7 mouse cellular contexts compared by ENCODE assay signal in genomic region chr6:30547656-30548306, GRCm38 (mm10). TPM values are rescaled to one million over a fixed set of nuclear protein-coding genes. Genes with fewer than 3 reads are reported as not detected.
DNase-seq lines count a peak whose midpoint lies in the region; ATAC-seq and TF ChIP-seq lines count a peak whose summit lies in the region.

No protein-coding gene starts in this region.

- H3K27me3 ChIP-seq in ES-Bruce4 (ENCODE audit: control insufficient read depth, insufficient read depth, low read length, poor library complexity, severe bottlenecking) = no peaks in the 10 kb centered on the region
- H3K27me3 ChIP-seq in intestine, embryonic 14.5 days (replicated peaks; ENCODE audit: control insufficient read depth, insufficient read depth, low read length) = no peaks in the 10 kb centered on the region
- no peaks in the 10 kb centered on the region for H3K27me3 ChIP-seq in midbrain, embryonic 10.5 days (ENCODE audit: low read depth, poor library complexity, severe bottlenecking)

- no peaks in the 10 kb centered on the region for H3K4me1 ChIP-seq in ES-Bruce4 (ENCODE audit: control insufficient read depth, insufficient read depth, low read length)
- peaks cover 43% of the 10 kb centered on the region for H3K4me1 ChIP-seq in intestine, embryonic 14.5 days (replicated peaks; ENCODE audit: control insufficient read depth, insufficient read depth, low read length)
- peaks cover 92% of the 10 kb centered on the region for H3K4me1 ChIP-seq in midbrain, embryonic 10.5 days

- peak; percentile 38 for DNase-seq in adrenal gland, postnatal 25 days
- peak; percentile 36 for DNase-seq in gastrocnemius, postnatal 10 days
- DNase-seq in intestine, embryonic 14.5 days (ENCODE audit: low spot score) = no peak
- DNase-seq in midbrain, embryonic 10.5 days (ENCODE audit: low spot score) = no peak
- DNase-seq in right cerebral cortex, postnatal 14 days = no peak
- DNase-seq in thymus, postnatal 36 days = no peak

- ATAC-seq in intestine, embryonic 14.5 days (replicated peaks; ENCODE audit: low FRiP score, low TSS enrichment, low read depth) = no peak

- TF ChIP-seq POLR2A in ES-Bruce4 (IDR thresholded peaks at IDR 0.05; ENCODE audit: insufficient read depth, low read length) = no peak

- H3K36me3 ChIP-seq in ES-Bruce4 (ENCODE audit: control insufficient read depth, insufficient read depth, low read length, poor library complexity, severe bottlenecking) = no peaks in the 10 kb centered on the region
- no peaks in the 10 kb centered on the region for H3K36me3 ChIP-seq in intestine, embryonic 14.5 days (ENCODE audit: control insufficient read depth, insufficient read depth, low read length)
- H3K36me3 ChIP-seq in midbrain, embryonic 10.5 days = no peaks in the 10 kb centered on the region

- TF ChIP-seq CTCF in ES-Bruce4 (IDR thresholded peaks at IDR 0.05; ENCODE audit: low read depth, low read length) = no peak

- no peaks in the 10 kb centered on the region for H3K9me3 ChIP-seq in ES-Bruce4 (replicated peaks; ENCODE audit: control insufficient read depth, insufficient read depth, low read length, poor library complexity, severe bottlenecking)
- no peaks in the 10 kb centered on the region for H3K9me3 ChIP-seq in intestine, embryonic 14.5 days (ENCODE audit: control insufficient read depth, low read length)
- H3K9me3 ChIP-seq in midbrain, embryonic 10.5 days (replicated peaks) = 0 out of 2 replicates have a peak, but pooled peaks cover 4% of the 10 kb centered on the region

- H3K27ac ChIP-seq in ES-Bruce4 (ENCODE audit: insufficient read depth, low read length) = no peak overlapping the region
- H3K27ac ChIP-seq in intestine, embryonic 14.5 days (ENCODE audit: low read depth) = peak overlapping the region; percentile 62
- H3K27ac ChIP-seq in midbrain, embryonic 10.5 days (replicated peaks) = peak overlapping the region; percentile 92

- TF ChIP-seq EP300 in ES-Bruce4 (IDR thresholded peaks at IDR 0.05; ENCODE audit: insufficient read depth, low read depth, low read length) = no peak

- 46% methylated on average over 9 of the region's 9 CpGs for WGBS in intestine, embryonic 14.5 days
- WGBS in midbrain, embryonic 10.5 days = 17% methylated on average over 9 of the region's 9 CpGs

- 0 out of 2 replicates have a peak overlapping the region, but pooled peaks have one; percentile 54 for H3K4me2 ChIP-seq in intestine, embryonic 14.5 days (ENCODE audit: low read length)

- peak overlapping the region; percentile 82; the same call in 1 of the 2 replicates for H3K9ac ChIP-seq in ES-Bruce4 (ENCODE audit: low read depth, poor library complexity, severe bottlenecking)
- no peak overlapping the region for H3K9ac ChIP-seq in intestine, embryonic 14.5 days (ENCODE audit: low read length)

- no peak overlapping the region for H3K4me3 ChIP-seq in ES-Bruce4 (ENCODE audit: low read depth, low read length)
- H3K4me3 ChIP-seq in intestine, embryonic 14.5 days (ENCODE audit: low read depth, low read length) = no peak overlapping the region
- H3K4me3 ChIP-seq in midbrain, embryonic 10.5 days = 0 out of 2 replicates have a peak overlapping the region, but pooled peaks have one; percentile 42

RNA-seq across cellular contexts. Expression of gene Cpa2, which starts 6.4 kb away (rescaled TPM):
- 1.5 TPM in 1 of 2 replicates, not detected in the other for polyA plus RNA-seq in ES-Bruce4 (2011; ENCODE audit: insufficient read depth, insufficient read length, low read depth, missing spikeins)
- 0.52 and 0.90 TPM in 2 replicates for total RNA-seq in adrenal gland, postnatal 25 days (2021)
- 1 to 10 TPM; 1.2 to 1.6 TPM for total RNA-seq in gastrocnemius, postnatal 10 days (2021)
- polyA plus RNA-seq in intestine, embryonic 14.5 days (2014; fragmentation: Nextera tagmentation; extraction: Ambion mirVana) = 1.8 and 206 TPM in 2 replicates
- polyA plus RNA-seq in midbrain, embryonic 10.5 days (2016; fragmentation: Nextera tagmentation; extraction: Ambion mirVana) = 22.0 and 22.8 TPM in 2 replicates

RNA-seq across cellular contexts. Expression of gene Cpa4, which starts 20.4 kb away (rescaled TPM):
- polyA plus RNA-seq in ES-Bruce4 (2011; ENCODE audit: insufficient read depth, insufficient read length, low read depth, missing spikeins) = not detected in 2 replicates
- total RNA-seq in adrenal gland, postnatal 25 days (2021) = 1.2 and 1.7 TPM in 2 replicates
- 1 to 10 TPM in 1 of 2 experiments, under 1 TPM in 1; 0.80 to 1.2 TPM for total RNA-seq in gastrocnemius, postnatal 10 days (2021)
- polyA plus RNA-seq in intestine, embryonic 14.5 days (2014; fragmentation: Nextera tagmentation; extraction: Ambion mirVana) = 0.73 and 0.93 TPM in 2 replicates
- polyA plus RNA-seq in midbrain, embryonic 10.5 days (2016; fragmentation: Nextera tagmentation; extraction: Ambion mirVana) = 1.3 and 2.3 TPM in 2 replicates

RNA-seq across cellular contexts. Expression of gene Ssmem1, which starts 38.1 kb away (rescaled TPM):
- not detected in 2 replicates for polyA plus RNA-seq in ES-Bruce4 (2011; ENCODE audit: insufficient read depth, insufficient read length, low read depth, missing spikeins)
- 0.55 TPM in 1 of 2 replicates, not detected in the other for total RNA-seq in adrenal gland, postnatal 25 days (2021)
- total RNA-seq in gastrocnemius, postnatal 10 days (2021) = under 1 TPM; 0.21 to 0.56 TPM
- not detected in 2 replicates for polyA plus RNA-seq in intestine, embryonic 14.5 days (2014; fragmentation: Nextera tagmentation; extraction: Ambion mirVana)
- 0.22 and 0.36 TPM in 2 replicates for polyA plus RNA-seq in midbrain, embryonic 10.5 days (2016; fragmentation: Nextera tagmentation; extraction: Ambion mirVana)

RNA-seq across cellular contexts. Expression of gene Tmem209, which starts 38.2 kb away (rescaled TPM):
- 126 and 130 TPM in 2 replicates for polyA plus RNA-seq in ES-Bruce4 (2011; ENCODE audit: insufficient read depth, insufficient read length, low read depth, missing spikeins)
- total RNA-seq in adrenal gland, postnatal 25 days (2021) = 25.9 and 28.9 TPM in 2 replicates
- total RNA-seq in gastrocnemius, postnatal 10 days (2021) = 10 to 100 TPM; 10.5 to 12.1 TPM
- 40.9 and 43.6 TPM in 2 replicates for polyA plus RNA-seq in intestine, embryonic 14.5 days (2014; fragmentation: Nextera tagmentation; extraction: Ambion mirVana)
- polyA plus RNA-seq in midbrain, embryonic 10.5 days (2016; fragmentation: Nextera tagmentation; extraction: Ambion mirVana) = 47.8 and 52.7 TPM in 2 replicates

Comparison
In these comparisons a context has a peak if more than half of its experiments do, and no peak if none do; other contexts are left out.
1. DNase-seq: peak in adrenal gland, postnatal 25 days (single experiment) and gastrocnemius, postnatal 10 days (single experiment); none in intestine, embryonic 14.5 days (single experiment), midbrain, embryonic 10.5 days (single experiment), right cerebral cortex, postnatal 14 days (single experiment) and thymus, postnatal 36 days (0 of 2).